ENCODE assay signal across 25 mouse cellular contexts in the genomic region with DNA sequence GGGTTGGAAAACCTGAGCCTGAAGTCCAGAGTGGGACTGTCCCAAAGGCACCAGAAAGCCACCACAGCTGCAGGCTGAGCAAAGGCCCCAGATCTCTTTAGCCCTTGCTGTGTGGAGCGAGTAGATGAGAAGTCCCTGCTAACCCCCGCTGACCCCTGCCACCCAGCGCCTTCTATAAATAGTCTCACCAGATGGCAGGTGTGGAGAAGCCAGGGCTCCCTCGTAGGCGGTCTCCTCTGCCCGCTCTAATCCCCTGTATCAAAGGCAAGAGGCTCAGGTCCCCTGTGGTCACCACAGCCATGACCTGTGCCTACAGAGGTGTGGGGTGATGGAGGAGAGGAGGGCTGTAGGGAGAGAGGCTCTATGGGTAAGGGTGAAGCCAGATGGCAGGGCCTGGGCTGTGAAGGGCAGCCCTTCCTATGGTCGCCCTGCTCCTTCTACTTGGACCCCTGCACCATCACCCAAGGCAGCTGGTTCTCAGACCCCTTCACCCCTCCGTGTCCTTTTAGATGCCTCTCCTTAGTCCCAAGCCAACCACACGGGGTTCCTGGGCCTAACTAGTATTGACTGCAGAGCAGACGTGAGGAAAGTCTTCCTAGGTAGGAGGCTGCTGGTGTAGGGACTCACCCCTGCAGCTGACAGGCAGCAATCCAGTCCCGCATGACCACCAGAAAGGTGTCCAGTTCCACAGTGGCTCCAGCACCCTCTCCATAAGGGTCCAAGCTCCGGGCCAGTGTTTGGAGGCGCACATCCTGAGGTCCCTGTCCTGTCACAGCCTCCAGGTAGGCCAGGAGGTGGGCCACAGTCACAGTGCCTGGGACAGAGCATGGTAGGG. TPM values are rescaled to one million over a fixed set of nuclear protein-coding genes. Genes with fewer than 3 reads are reported as not detected.
DNase-seq lines count a peak whose midpoint lies in the region; ATAC-seq and TF ChIP-seq lines count a peak whose summit lies in the region.
"Had no signal": no experiment of that assay in that cellular context is flagged by ENCODE, and none has a peak within 500 bp of the region (broad histone marks: within the 10 kb centered on the region; RNA-seq: fewer than 3 reads in every experiment).

No protein-coding gene starts in this region.

- TF ChIP-seq CTCF in midbrain, postnatal 0 days (IDR thresholded peaks at IDR 0.05), result no peak

- no peak overlapping the region for H3K4me2 ChIP-seq in midbrain, embryonic 16.5 days (ENCODE audit: low read length)
- H3K4me2 ChIP-seq in midbrain, postnatal 0 days (ENCODE audit: low read depth, low read length, poor library complexity, severe bottlenecking), result no peak overlapping the region
- H3K4me2 ChIP-seq in hindbrain, embryonic 11.5 days (replicated peaks; ENCODE audit: low read depth, low read length), result no peak overlapping the region
- H3K4me2 ChIP-seq: liver, embryonic 12.5 days; stomach, embryonic 15.5 days had no signal

- intact Hi-C loops in gastrocnemius, postnatal 36 days (cut with DNase I), result loop anchor here (5.0 kb wide), 1 partner anchor 118 kb away; no protein-coding TSS in a partner anchor

- H3K4me1 ChIP-seq in midbrain, embryonic 16.5 days (ENCODE audit: control insufficient read depth, insufficient read depth, low read length), result peaks cover 2% of the 10 kb centered on the region; the same call in 1 of the 2 replicates
- H3K4me1 ChIP-seq in midbrain, postnatal 0 days (ENCODE audit: insufficient read depth, low read length), result no peaks in the 10 kb centered on the region
- H3K4me1 ChIP-seq in hindbrain, embryonic 11.5 days (replicated peaks; ENCODE audit: control insufficient read depth, insufficient read depth, low read length), result no peaks in the 10 kb centered on the region
- H3K4me1 ChIP-seq: liver, embryonic 12.5 days had no signal

- no peaks in the 10 kb centered on the region for H3K9me3 ChIP-seq in midbrain, embryonic 16.5 days (replicated peaks; ENCODE audit: control insufficient read depth, low read length, poor library complexity, severe bottlenecking)
- H3K9me3 ChIP-seq in midbrain, postnatal 0 days (ENCODE audit: low read length), result no peaks in the 10 kb centered on the region
- no peaks in the 10 kb centered on the region for H3K9me3 ChIP-seq in hindbrain, embryonic 11.5 days (ENCODE audit: control insufficient read depth, low read length)
- H3K9me3 ChIP-seq: liver, embryonic 12.5 days; stomach, embryonic 15.5 days had no signal

- H3K27me3 ChIP-seq in midbrain, embryonic 16.5 days (ENCODE audit: control insufficient read depth, insufficient read depth, low read depth, low read length), result no peaks in the 10 kb centered on the region
- no peaks in the 10 kb centered on the region for H3K27me3 ChIP-seq in midbrain, postnatal 0 days (ENCODE audit: insufficient read depth, low read length)
- H3K27me3 ChIP-seq in hindbrain, embryonic 11.5 days (ENCODE audit: control insufficient read depth, insufficient read depth, low read length), result no peaks in the 10 kb centered on the region

- no peak overlapping the region for H3K27ac ChIP-seq in midbrain, embryonic 16.5 days (ENCODE audit: low read length)
- no peak overlapping the region for H3K27ac ChIP-seq in midbrain, postnatal 0 days (ENCODE audit: low read depth, low read length)
- no peak overlapping the region for H3K27ac ChIP-seq in hindbrain, embryonic 11.5 days (ENCODE audit: low read depth, low read length)
- H3K27ac ChIP-seq: hindbrain, postnatal 0 days; liver, embryonic 12.5 days; stomach, embryonic 15.5 days had no signal

- no peak for ATAC-seq in midbrain, embryonic 16.5 days
- ATAC-seq in midbrain, postnatal 0 days (ENCODE audit: low FRiP score), result no peak
- ATAC-seq in hindbrain, embryonic 11.5 days (ENCODE audit: low FRiP score), result no peak
- ATAC-seq: forebrain, embryonic 16.5 days; hindbrain, postnatal 0 days; liver, embryonic 12.5 days; lung, postnatal 0 days had no signal

- 0 out of 2 replicates have a peak overlapping the region, but pooled peaks have one; percentile 30 for H3K9ac ChIP-seq in midbrain, embryonic 16.5 days (ENCODE audit: low read depth, low read length)
- H3K9ac ChIP-seq in midbrain, postnatal 0 days (replicated peaks; ENCODE audit: low read length, poor library complexity, severe bottlenecking), result no peak overlapping the region
- no peak overlapping the region for H3K9ac ChIP-seq in hindbrain, embryonic 11.5 days (ENCODE audit: low read depth, low read length)
- H3K9ac ChIP-seq: liver, embryonic 12.5 days; stomach, embryonic 15.5 days had no signal

- no peaks in the 10 kb centered on the region for H3K36me3 ChIP-seq in midbrain, embryonic 16.5 days (ENCODE audit: control insufficient read depth, insufficient read depth, low read length)
- no peaks in the 10 kb centered on the region for H3K36me3 ChIP-seq in midbrain, postnatal 0 days (ENCODE audit: insufficient read depth, low read length)
- no peaks in the 10 kb centered on the region for H3K36me3 ChIP-seq in hindbrain, embryonic 11.5 days (ENCODE audit: control insufficient read depth, insufficient read depth, low read length)
- H3K36me3 ChIP-seq: liver, embryonic 12.5 days; stomach, embryonic 15.5 days had no signal

- DNase-seq in gastrocnemius, adult 18-20 months (ENCODE audit: low spot score), result peak; percentile 43
- DNase-seq in gastrocnemius, postnatal 36 days, result no peak
- no peak for DNase-seq in midbrain, postnatal 0 days (ENCODE audit: low spot score)
- DNase-seq in cerebellum, postnatal 14 days, result peak; percentile 58 to 68
- peak; percentile 78 for DNase-seq in retina, postnatal 1 day
- DNase-seq in embryo, embryonic 11 days, result no peak
- no peak for DNase-seq in hindbrain, embryonic 11.5 days (ENCODE audit: low spot score)
- DNase-seq: B cell, adult 2 months; heart, postnatal 14 days; kidney, adult 8-10 months; layer of hippocampus, postnatal 36 days; spleen, adult 18-20 months had no signal

- H3K4me3 ChIP-seq in midbrain, embryonic 16.5 days (ENCODE audit: low read depth, low read length), result no peak overlapping the region
- H3K4me3 ChIP-seq in midbrain, postnatal 0 days (ENCODE audit: low read depth, low read length), result no peak overlapping the region
- H3K4me3 ChIP-seq in hindbrain, embryonic 11.5 days (ENCODE audit: low read depth, low read length), result no peak overlapping the region
- H3K4me3 ChIP-seq: liver, embryonic 12.5 days; stomach, embryonic 15.5 days had no signal

- WGBS in midbrain, embryonic 16.5 days, result 57% methylated on average over 13 of the region's 13 CpGs
- 61% methylated on average over 13 of the region's 13 CpGs for WGBS in midbrain, postnatal 0 days
- 55% methylated on average over 13 of the region's 13 CpGs for WGBS in hindbrain, embryonic 11.5 days

RNA-seq across cellular contexts. Expression of gene Ccdc155, which starts 9.1 kb away (rescaled TPM):
- not detected for total RNA-seq in gastrocnemius, adult 18-20 months (2021)
- total RNA-seq in gastrocnemius, postnatal 36 days (2021), result not detected
- 0.45 and 0.53 TPM in 2 replicates for polyA plus RNA-seq in midbrain, embryonic 16.5 days (2015; fragmentation: Nextera tagmentation; extraction: Ambion mirVana)
- total RNA-seq in midbrain, postnatal 0 days (2014; rRNA removed), result 0.24 and 0.38 TPM in 2 replicates
- 0.32 and 0.50 TPM in 2 replicates for polyA plus RNA-seq in midbrain, postnatal 0 days (2015; fragmentation: Nextera tagmentation; extraction: Ambion mirVana)
- 0.31 and 0.40 TPM in 2 replicates for polyA plus RNA-seq in hindbrain, embryonic 11.5 days (2014; fragmentation: Nextera tagmentation; extraction: Ambion mirVana)
- total RNA-seq: heart, postnatal 14 days had no signal

RNA-seq across cellular contexts. Expression of gene Pth2, which starts 14.8 kb away (rescaled TPM):
- not detected for total RNA-seq in gastrocnemius, adult 18-20 months (2021)
- not detected for total RNA-seq in gastrocnemius, postnatal 36 days (2021)
- 1.1 and 1.2 TPM in 2 replicates for polyA plus RNA-seq in midbrain, embryonic 16.5 days (2015; fragmentation: Nextera tagmentation; extraction: Ambion mirVana)
- total RNA-seq in midbrain, postnatal 0 days (2014; rRNA removed), result not detected in 2 replicates
- polyA plus RNA-seq in midbrain, postnatal 0 days (2015; fragmentation: Nextera tagmentation; extraction: Ambion mirVana), result 0.93 and 1.3 TPM in 2 replicates
- polyA plus RNA-seq in hindbrain, embryonic 11.5 days (2014; fragmentation: Nextera tagmentation; extraction: Ambion mirVana), result not detected in 2 replicates
- total RNA-seq: adrenal gland, adult 18-20 months; granulocyte monocyte progenitor cell, adult 5-6 weeks; heart, postnatal 14 days; hindbrain, postnatal 0 days; layer of hippocampus, postnatal 36 days; left cerebral cortex, postnatal 36 days; megakaryocyte-erythroid progenitor cell, adult 5-6 weeks had no signal
- polyA plus RNA-seq: large intestine, adult 2 months; liver, embryonic 12.5 days; lung, postnatal 0 days; stomach, embryonic 15.5 days; thymus, postnatal 0 days had no signal

RNA-seq across cellular contexts. Expression of gene Gfy, which starts 16.2 kb away (rescaled TPM):
- not detected for total RNA-seq in gastrocnemius, adult 18-20 months (2021)
- not detected for total RNA-seq in gastrocnemius, postnatal 36 days (2021)
- polyA plus RNA-seq in midbrain, embryonic 16.5 days (2015; fragmentation: Nextera tagmentation; extraction: Ambion mirVana), result not detected in 2 replicates
- total RNA-seq in midbrain, postnatal 0 days (2014; rRNA removed), result not detected in 2 replicates
- 0.11 and 0.51 TPM in 2 replicates for polyA plus RNA-seq in midbrain, postnatal 0 days (2015; fragmentation: Nextera tagmentation; extraction: Ambion mirVana)
- polyA plus RNA-seq in hindbrain, embryonic 11.5 days (2014; fragmentation: Nextera tagmentation; extraction: Ambion mirVana), result not detected in 2 replicates
- total RNA-seq: adrenal gland, adult 18-20 months; ES-E14; granulocyte monocyte progenitor cell, adult 5-6 weeks; heart, postnatal 14 days; hindbrain, postnatal 0 days had no signal
- polyA plus RNA-seq: forebrain, embryonic 16.5 days; hindbrain, postnatal 0 days; large intestine, adult 2 months; liver, embryonic 12.5 days; lung, postnatal 0 days; stomach, embryonic 15.5 days; thymus, postnatal 0 days had no signal

RNA-seq across cellular contexts. Expression of gene Dkkl1, which starts 16.4 kb away (rescaled TPM):
- not detected for total RNA-seq in gastrocnemius, adult 18-20 months (2021)
- not detected for total RNA-seq in gastrocnemius, postnatal 36 days (2021)
- polyA plus RNA-seq in midbrain, embryonic 16.5 days (2015; fragmentation: Nextera tagmentation; extraction: Ambion mirVana), result 6.2 and 10.5 TPM in 2 replicates
- 9.0 and 14.4 TPM in 2 replicates for total RNA-seq in midbrain, postnatal 0 days (2014; rRNA removed)
- 23.8 and 23.9 TPM in 2 replicates for polyA plus RNA-seq in midbrain, postnatal 0 days (2015; fragmentation: Nextera tagmentation; extraction: Ambion mirVana)
- 1.6 and 1.7 TPM in 2 replicates for polyA plus RNA-seq in hindbrain, embryonic 11.5 days (2014; fragmentation: Nextera tagmentation; extraction: Ambion mirVana)
- total RNA-seq: adrenal gland, adult 18-20 months; heart, postnatal 14 days had no signal

RNA-seq across cellular contexts. Expression of gene Tead2, which starts 20.0 kb away (rescaled TPM):
- 1 to 10 TPM; 1.2 to 1.3 TPM for total RNA-seq in gastrocnemius, adult 18-20 months (2021)
- 1 to 10 TPM; 2.7 to 3.3 TPM for total RNA-seq in gastrocnemius, postnatal 36 days (2021)
- polyA plus RNA-seq in midbrain, embryonic 16.5 days (2015; fragmentation: Nextera tagmentation; extraction: Ambion mirVana), result 30.5 and 39.5 TPM in 2 replicates
- 31.2 and 54.8 TPM in 2 replicates for total RNA-seq in midbrain, postnatal 0 days (2014; rRNA removed)
- 16.8 and 17.0 TPM in 2 replicates for polyA plus RNA-seq in midbrain, postnatal 0 days (2015; fragmentation: Nextera tagmentation; extraction: Ambion mirVana)
- polyA plus RNA-seq in hindbrain, embryonic 11.5 days (2014; fragmentation: Nextera tagmentation; extraction: Ambion mirVana), result 229 and 242 TPM in 2 replicates
- total RNA-seq: granulocyte monocyte progenitor cell, adult 5-6 weeks; megakaryocyte-erythroid progenitor cell, adult 5-6 weeks had no signal

Comparison
In these comparisons a context has a peak if more than half of its experiments do, and no peak if none do; other contexts are left out.
1. DNase-seq: peak in gastrocnemius, adult 18-20 months (single experiment), cerebellum, postnatal 14 days (2 of 2) and retina, postnatal 1 day (single experiment); none in gastrocnemius, postnatal 36 days (0 of 2), midbrain, postnatal 0 days (single experiment), embryo, embryonic 11 days (single experiment) and hindbrain, embryonic 11.5 days (single experiment).